Mouse (Mus musculus) pancreas, adult 10 weeks (tissue): Measurements from ENCODE around the gene Hoxc13. TPM values are rescaled to one million over a fixed set of nuclear protein-coding genes. Genes with fewer than 3 reads are reported as not detected.

ENCODE experiments used
- polyA plus RNA-seq: library from polyadenylated mRNA; stranded (reverse); fragments of 350-450 nt; fragmentation: Illumina TruSeq; extraction: RNeasy Lipid Tissue Mini Kit (QIAGEN cat#74804); gene quantifications from one replicate; pipeline ENCODE4 v1.2.3, GENCODE M21; 2015; ENCODE audit warnings: low read depth, low replicate concordance; ENCODE audit not compliant: insufficient read depth

The Hoxc13 gene
- polyA plus RNA-seq, result not detected

GRCm38 (mm10) chr15:102921053-102922011 is at the start of gene Hoxc13:
Gene Hoxc13, plus strand, starts transcription at chr15:102921103.

DNA sequence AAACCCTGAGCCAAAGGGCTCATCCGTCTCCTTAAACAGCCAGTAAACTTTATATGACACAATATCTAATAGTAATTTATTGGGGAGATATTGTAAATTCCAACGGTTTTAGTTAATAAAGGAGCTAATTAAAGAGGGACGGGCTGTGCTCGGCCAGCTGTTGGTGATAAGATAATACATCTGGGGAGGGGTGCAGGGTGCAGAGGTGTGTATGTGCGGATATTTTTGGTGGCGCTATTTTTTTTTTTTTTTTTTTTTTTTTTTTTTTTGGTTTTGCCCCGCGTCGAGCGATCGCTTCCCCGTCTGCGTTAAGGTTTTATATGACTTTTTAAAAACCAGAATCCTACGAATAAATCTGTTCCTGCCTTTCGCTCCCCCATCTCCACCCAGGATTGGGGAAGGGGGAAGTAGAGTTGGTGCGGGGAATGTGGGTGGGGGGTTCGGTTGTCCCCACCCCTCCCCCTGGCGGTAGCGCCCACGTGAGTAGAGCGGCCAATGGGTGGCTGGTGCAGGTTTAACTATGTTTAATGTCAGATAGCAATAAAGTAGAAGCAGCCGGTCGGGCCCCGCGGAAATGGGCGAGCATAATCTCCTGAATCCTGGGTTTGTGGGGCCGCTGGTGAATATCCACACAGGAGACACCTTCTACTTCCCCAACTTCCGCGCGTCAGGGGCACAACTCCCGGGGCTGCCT is 15.5 kb downstream of the Hoxc13 start, which contains the start of gene Hoxc12:
TSS of gene Hoxc12 (plus strand) at position 479 of the 694 bp plus-strand sequence.

GRCm38 (mm10) chr15:102954192-102955006 is 33.5 kb downstream of the Hoxc13 start, which contains the start of gene Hoxc11:
Gene Hoxc11, plus strand, starts transcription at chr15:102954427.

DNA sequence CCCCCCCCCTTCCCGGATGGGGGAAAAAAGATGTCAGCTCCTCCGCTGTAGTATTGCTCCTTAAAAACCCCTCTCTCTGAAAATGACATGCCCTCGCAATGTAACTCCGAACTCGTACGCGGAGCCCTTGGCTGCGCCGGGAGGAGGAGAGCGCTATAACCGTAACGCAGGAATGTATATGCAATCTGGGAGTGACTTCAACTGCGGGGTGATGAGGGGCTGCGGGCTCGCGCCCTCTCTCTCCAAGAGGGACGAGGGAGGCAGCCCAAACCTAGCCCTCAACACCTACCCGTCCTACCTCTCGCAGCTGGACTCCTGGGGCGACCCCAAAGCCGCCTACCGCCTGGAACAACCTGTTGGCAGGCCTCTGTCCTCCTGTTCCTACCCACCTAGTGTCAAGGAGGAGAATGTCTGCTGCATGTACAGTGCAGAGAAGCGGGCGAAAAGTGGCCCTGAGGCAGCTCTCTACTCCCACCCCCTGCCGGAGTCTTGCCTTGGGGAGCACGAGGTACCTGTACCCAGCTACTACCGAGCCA is 45.9 kb downstream of the Hoxc13 start, which contains the start of gene Hoxc10:
TSS of gene Hoxc10 (plus strand) at position 21 of the 536 bp plus-strand sequence.

GRCm38 (mm10) chr15:102967312-102967510 is 46.3 kb downstream of the Hoxc13 start, which contains the start of gene Hoxc5:
Gene Hoxc5, plus strand, starts transcription at chr15:102967443.

GRCm38 (mm10) chr15:102976171-102976570 is 55.3 kb downstream of the Hoxc13 start, which contains the start of gene Hoxc9:
Gene Hoxc9, plus strand, starts transcription at chr15:102976439.

Other genes with a start within 250 kb of the Hoxc13 start
- gene Atp5g2, start 248.8 kb upstream of the Hoxc13 start, polyA plus RNA-seq, result 69.4 TPM
- 18.2 TPM for gene Calcoco1, start 198.9 kb upstream of the Hoxc13 start, polyA plus RNA-seq
- gene Hoxc12, start 15.7 kb downstream of the Hoxc13 start, polyA plus RNA-seq, result not detected
- not detected for gene Hoxc11, start 33.3 kb downstream of the Hoxc13 start, polyA plus RNA-seq
- not detected for gene Hoxc10, start 45.7 kb downstream of the Hoxc13 start, polyA plus RNA-seq
- 0.90 TPM for gene Hoxc5, start 46.3 kb downstream of the Hoxc13 start, polyA plus RNA-seq
- not detected for gene Hoxc9, start 55.3 kb downstream of the Hoxc13 start, polyA plus RNA-seq
- gene Hoxc8, start 69.5 kb downstream of the Hoxc13 start, polyA plus RNA-seq, result not detected
- gene Hoxc6, start 77.2 kb downstream of the Hoxc13 start, polyA plus RNA-seq, result not detected
- 0.96 TPM for gene Hoxc4, start 97.8 kb downstream of the Hoxc13 start, polyA plus RNA-seq
- 3.0 TPM for gene Smug1, start 246.0 kb downstream of the Hoxc13 start, polyA plus RNA-seq